Mouse (Mus musculus) brain, embryonic 14.5 days (tissue): ENCODE data around the gene Tgfbr3.

ENCODE experiments used
- CTCF ChIP-seq: fragments of 200-500 bp; IDR thresholded peaks from 2 replicates; pipeline ENCODE4 v1.5.1; 2012; ENCODE audit warnings: inconsistent platforms, mild to moderate bottlenecking, moderate library complexity, borderline replicate concordance; ENCODE audit not compliant: insufficient read depth, insufficient read length; ENCODE audit errors: extremely low read depth
- POLR2A ChIP-seq: fragments of 200-500 bp; IDR thresholded peaks from 2 replicates; pipeline ENCODE4 v1.6.1; 2012; ENCODE audit warnings: mild to moderate bottlenecking, inconsistent platforms, borderline replicate concordance; ENCODE audit not compliant: poor library complexity, insufficient read depth, insufficient read length, severe bottlenecking; ENCODE audit errors: extremely low read depth

- TF ChIP-seq CTCF = no peak
- TF ChIP-seq POLR2A = no peak
These were observed 67.3 kb downstream of the Tgfbr3 start for GRCm38 (mm10) chr5:107221892-107222669.
